Mouse (Mus musculus) E14TG2a.4 (cell line): ENCODE results near the gene Casq2.

Source experiments
- CTCF ChIP-seq: conservative IDR thresholded peaks from 2 replicates; pipeline ENCODE4 v1.5.1; 2014; ENCODE audit warnings: low read length
- POU5F1 ChIP-seq: IDR thresholded peaks from 2 replicates; pipeline ENCODE4 v1.6.1; 2014; ENCODE audit warnings: low read length, borderline replicate concordance

DNA sequence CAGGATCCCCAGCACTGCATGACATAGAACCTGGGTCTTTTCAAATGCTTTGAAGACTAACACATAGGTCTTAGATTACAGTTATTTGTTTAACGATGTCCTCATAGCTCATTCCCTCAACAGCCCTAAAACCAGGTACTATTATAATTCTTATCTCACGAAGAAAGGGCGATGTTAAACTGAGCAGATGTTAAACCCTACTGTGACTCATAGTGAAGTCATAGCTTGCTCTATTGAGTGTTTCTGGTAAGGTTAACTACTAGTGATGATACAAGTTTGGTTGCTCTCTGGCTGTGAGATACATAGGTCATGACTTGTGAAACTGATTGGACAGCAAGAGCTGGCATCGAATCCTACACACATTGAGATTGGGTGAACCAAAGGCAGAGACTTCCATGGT lies 56.7 kb downstream of the Casq2 start:
- TF ChIP-seq CTCF, result no peak
- no peak for TF ChIP-seq POU5F1
